Comparison of ENCODE assay signal across 14 mouse cellular contexts in the genomic region with DNA sequence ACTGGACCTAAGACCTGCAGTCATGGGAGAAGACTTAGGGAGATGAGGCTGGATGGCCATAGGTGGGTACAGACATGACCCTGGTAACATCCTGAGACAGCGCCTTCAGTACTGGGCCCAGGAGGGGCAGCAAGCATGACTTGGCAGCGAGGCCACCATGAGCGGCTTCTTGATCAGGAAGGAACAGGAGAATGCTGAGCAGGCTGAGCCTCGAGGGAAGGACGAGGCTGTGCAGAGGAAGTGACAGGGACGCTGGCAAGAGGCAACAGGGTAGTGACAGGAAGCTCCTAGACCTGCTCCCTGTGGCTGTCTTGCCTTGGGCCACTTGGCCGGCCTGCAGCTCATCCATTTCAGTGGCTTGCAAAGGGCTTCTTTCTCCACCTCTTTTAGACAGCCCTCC.
"Had no signal": no experiment of that assay in that cellular context is flagged by ENCODE, and none has a peak within 500 bp of the region (broad histone marks: within the 10 kb centered on the region; RNA-seq: fewer than 3 reads in every experiment).

No protein-coding gene starts in this region.

- H3K4me3 ChIP-seq: kidney, embryonic 15.5 days; liver, embryonic 13.5 days; midbrain, embryonic 12.5 days; neural tube, embryonic 13.5 days; stomach, embryonic 15.5 days had no signal

- H3K9me3 ChIP-seq: kidney, embryonic 15.5 days; liver, embryonic 13.5 days; midbrain, embryonic 12.5 days; neural tube, embryonic 13.5 days; stomach, embryonic 15.5 days had no signal

- H3K4me1 ChIP-seq: liver, embryonic 13.5 days had no signal

- DNase-seq: kidney, adult 2 months; kidney, postnatal 14 days; layer of hippocampus, adult 9-11 months; layer of hippocampus, postnatal 36 days; liver, embryonic 13.5 days; lung, postnatal 36 days; right cerebral cortex, postnatal 14 days; thymus, adult 2 months; thymus, postnatal 25 days had no signal

- H3K36me3 ChIP-seq: kidney, embryonic 15.5 days; liver, embryonic 13.5 days; midbrain, embryonic 12.5 days; neural tube, embryonic 13.5 days; stomach, embryonic 15.5 days had no signal

- H3K27ac ChIP-seq: kidney, embryonic 15.5 days; liver, embryonic 13.5 days; midbrain, embryonic 12.5 days; neural tube, embryonic 13.5 days; stomach, embryonic 15.5 days had no signal

- H3K9ac ChIP-seq: kidney, embryonic 15.5 days; liver, embryonic 13.5 days; liver, postnatal 0 days; midbrain, embryonic 12.5 days; neural tube, embryonic 13.5 days; stomach, embryonic 15.5 days had no signal
